Mouse (Mus musculus) kidney, postnatal 14 days (tissue): ENCODE data around the gene Mmd2.
A peak's percentile ranks its signal among the peaks of the same experiment; 100 is the strongest.

Experiments
- DNase-seq: peaks from one replicate; pipeline ENCODE4 v3.0.0; 2022; ENCODE audit warnings: mixed read lengths

Gene Mmd2

DNA sequence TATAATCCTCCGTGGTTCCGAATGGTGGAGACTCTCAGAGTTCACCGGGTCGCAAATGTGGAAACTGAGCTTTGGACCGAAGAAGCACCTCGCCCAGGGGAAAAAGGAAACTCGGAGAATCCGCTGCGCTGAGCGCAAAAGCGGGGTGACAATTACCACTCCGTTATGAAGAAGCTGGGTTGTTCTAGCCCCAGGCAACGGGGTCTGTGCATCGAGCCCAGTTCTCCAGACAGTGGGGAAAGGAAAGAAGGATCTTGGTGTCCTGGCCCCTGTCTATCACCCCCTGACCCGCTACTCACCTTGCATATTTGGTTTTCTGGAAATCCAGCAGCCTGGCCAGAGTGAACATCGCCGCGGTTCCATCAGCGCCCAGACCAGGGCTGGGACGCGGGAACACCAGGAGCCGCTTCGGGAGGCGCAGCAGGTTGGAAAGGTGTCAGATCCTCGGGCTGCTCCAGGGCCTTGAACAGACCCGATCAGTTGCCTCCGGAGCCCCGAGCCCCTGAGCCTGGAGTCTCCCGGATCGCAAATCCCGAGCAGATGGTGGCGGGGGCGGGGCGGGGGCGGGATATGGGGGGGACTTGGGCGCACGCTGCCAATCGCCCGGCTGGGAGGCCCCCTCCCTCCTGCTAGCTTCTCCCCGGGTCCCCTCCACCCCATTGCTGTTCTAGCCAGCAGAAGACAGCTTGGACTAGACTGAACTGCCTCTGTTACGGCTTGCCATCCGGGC, at the start of gene Mmd2:
Mmd2 (minus strand) TSS at position 542 of the 730 bp plus-strand sequence.
- DNase-seq: peak; percentile 21

GRCm38 (mm10) chr5:142652266-142652665, 43.7 kb upstream of the Mmd2 start:
- no peak for DNase-seq

GRCm38 (mm10) chr5:142650794-142651497, 42.3 kb upstream of the Mmd2 start:
- no peak for DNase-seq

- DNase-seq: no peak
Measured at GRCm38 (mm10) chr5:142650390-142650789, 41.8 kb upstream of the Mmd2 start.

- DNase-seq: no peak
Measured at GRCm38 (mm10) chr5:142649460-142650050, 41.0 kb upstream of the Mmd2 start.

- no peak for DNase-seq
Measured at GRCm38 (mm10) chr5:142648162-142648561, 39.6 kb upstream of the Mmd2 start.

DNA sequence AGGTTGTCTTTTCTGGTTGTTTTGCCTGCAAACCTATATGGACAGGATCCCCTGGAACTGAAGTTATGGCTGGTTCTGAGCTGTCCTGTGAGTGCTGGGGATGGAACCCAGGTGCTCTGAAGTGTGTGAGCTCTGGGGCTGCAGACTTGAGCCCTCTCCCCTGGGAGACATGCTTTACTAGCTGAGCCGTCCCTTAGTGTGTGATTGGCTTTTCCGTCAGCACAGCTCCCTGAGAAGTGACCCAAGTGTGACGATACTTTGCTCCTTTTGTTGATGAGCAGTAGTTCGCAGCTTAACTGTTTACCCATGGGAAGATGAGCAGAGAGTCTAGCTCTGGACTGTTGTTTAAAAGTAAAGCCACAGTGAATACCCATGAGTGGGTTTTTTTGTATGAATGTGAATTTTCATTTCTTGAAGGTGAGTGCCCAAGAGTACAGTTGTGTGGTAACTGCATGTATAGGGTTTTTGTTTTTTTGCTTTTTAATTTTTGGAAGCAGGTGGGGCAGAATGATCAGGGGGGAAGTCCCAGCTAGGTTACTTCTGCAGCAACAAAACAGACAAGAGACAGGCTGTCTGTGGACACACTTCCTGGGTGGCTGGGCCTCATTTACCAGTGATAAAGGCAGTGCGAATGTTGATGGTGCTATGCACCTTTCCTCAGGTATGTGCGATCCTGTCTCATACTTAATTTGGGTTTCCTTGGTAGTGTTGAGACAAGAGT, 32.9 kb upstream of the Mmd2 start:
- DNase-seq: peak; percentile 30

DNA sequence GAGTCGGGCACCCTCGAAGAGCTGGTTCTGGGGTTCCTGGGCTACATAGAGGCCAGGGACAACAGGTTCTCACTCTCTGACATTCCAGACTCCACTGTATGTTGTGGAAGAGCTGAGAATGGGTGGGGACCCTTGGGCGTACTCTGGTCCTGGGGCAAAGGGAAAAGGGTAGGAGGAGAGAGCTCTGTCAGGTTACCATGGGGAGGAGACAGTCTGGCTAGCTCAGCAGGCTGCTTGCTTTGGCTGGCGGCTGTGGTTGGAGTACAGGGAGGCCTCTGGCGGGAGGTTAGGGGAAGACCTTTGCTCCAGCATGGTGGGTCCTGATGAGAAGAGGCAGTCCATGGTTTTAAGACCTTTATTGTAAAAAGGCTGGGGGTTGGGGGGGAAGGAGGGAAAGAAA, 31.5 kb upstream of the Mmd2 start:
- DNase-seq: peak; percentile 79

DNA sequence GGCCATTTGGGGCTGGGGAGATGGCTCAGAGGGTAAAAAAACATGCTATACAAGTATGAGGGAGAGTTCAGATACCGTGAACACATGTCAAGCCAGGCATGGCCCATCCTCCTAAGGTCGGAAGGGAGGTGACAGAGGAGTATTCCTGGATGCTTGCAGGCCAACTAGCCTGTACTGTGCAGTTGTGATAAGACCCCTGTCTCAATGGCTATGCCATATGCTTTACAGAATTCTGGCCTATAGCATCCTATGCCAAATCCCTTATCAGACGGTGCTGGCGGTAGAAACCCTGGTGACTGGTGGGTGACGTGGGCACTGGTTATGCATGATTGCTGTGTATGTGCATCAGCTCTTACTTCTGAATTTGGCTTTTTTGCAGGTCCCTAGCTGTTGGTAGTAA, 29.2 kb upstream of the Mmd2 start:
- no peak for DNase-seq

- no peak for DNase-seq
Measured at GRCm38 (mm10) chr5:142630224-142630623, 21.6 kb upstream of the Mmd2 start.

- no peak for DNase-seq
Measured at GRCm38 (mm10) chr5:142629663-142630025, 21.0 kb upstream of the Mmd2 start.

- DNase-seq: peak; percentile 99
Measured at GRCm38 (mm10) chr5:142628726-142629662, 20.4 kb upstream of the Mmd2 start.

DNA sequence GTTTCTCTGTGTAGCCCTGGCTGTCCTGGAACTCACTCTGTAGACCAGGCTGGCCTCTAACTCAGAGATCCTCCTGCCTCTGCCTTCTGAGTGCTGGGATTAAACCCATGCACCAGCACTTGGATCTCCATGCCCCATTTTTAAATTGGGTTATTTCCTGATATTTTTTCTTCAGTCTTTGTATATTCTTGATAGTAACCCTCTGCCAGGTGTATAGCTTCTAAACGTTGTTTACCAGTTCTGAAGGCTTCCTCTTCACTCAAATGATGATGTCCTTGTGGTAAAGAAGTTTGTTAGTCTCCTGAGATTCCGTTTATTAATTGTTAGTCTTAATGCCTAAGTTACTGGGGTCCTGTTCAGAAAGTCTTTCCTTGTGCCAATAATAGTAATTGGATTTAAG, 18.8 kb upstream of the Mmd2 start, which contains the start of gene Wipi2:
Wipi2 (plus strand) TSS at position 301 of the 400 bp plus-strand sequence.
- DNase-seq: no peak

DNA sequence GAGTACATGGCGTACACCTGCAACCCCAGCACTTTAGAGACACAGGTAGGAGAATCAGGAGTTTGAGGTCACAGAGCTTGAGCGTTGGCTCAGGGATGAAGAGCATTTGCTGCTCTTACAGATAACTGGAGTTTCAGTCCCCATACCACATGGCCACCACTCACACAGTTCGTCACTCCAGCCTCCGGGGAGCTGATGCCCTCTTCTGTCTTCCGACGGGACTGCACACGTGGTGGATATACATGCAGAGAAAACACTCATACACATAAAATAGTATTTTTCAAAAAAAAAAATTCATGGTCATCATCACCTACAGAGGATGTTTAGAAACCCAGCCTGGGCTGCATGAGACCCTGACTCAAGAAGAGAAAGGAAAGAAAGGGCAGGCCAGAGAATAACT, 14.5 kb upstream of the Mmd2 start:
- no peak for DNase-seq

GRCm38 (mm10) chr5:142622134-142622533, 13.5 kb upstream of the Mmd2 start:
- no peak for DNase-seq

DNA sequence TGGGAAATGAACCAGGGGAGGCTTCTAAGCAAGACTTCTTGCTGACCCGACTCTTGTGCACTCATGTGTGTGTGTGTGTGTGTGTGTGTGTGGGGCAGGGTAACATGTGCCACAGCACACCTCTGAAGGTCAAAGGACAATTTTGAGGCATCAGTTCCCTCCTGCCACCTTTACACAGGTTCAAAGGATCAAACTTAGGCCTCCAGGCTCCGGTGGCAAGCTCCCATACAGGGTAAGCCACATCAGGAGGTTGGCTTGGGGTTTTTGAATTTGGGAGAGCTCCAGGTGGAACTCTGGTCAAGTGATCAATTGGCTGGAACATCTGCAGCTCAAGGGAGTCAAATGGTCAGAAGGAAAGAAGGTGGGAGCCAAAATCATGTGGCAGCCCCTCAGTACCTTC, 12.8 kb upstream of the Mmd2 start:
- DNase-seq: no peak

- peak; percentile 58 for DNase-seq
Measured at GRCm38 (mm10) chr5:142619866-142620265, 11.3 kb upstream of the Mmd2 start.

- DNase-seq: no peak
Measured at GRCm38 (mm10) chr5:142616326-142616725, 7.7 kb upstream of the Mmd2 start.

DNA sequence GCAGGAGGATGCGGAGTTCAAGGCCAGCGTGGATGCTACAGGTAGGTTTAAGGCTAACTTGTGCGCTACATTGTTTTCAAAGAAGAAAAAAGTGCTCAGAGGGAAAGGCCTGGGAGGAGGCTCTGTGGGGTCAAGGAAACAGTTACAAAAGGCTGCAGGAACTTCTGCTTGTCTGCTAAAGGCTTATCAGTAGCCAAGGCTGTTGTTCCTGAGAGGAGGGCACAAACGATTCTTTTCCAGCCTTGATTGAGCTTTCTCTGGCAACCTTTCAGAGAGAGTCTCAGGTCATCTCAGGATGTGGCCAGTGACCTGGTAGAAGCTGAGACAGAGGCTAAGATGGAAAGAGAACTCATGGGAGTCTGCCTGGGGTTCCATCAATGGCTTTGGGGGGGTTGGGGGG, 7.0 kb upstream of the Mmd2 start:
- no peak for DNase-seq

- DNase-seq: no peak
Measured at GRCm38 (mm10) chr5:142614513-142614912, 5.9 kb upstream of the Mmd2 start.

GRCm38 (mm10) chr5:142610362-142610761, 1.8 kb upstream of the Mmd2 start:
- no peak for DNase-seq

DNA sequence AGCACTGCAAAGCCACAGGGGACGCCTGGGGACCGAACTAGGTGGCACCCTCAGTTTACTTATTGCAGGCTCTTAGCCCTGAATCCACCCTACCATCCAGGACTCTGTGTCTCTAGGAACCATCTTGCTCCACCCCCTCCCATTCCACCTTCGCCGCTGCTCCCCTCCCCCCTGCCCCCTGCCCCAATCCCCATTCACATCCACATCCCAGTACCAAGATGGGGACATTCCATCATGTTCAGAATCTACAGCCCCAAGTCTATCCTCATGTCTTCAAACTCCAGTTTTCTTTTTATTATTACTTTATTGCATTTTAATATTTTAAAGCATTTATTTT, 357 bp upstream of the Mmd2 start:
- DNase-seq: no peak
